ENCODE assay signal across 21 mouse cellular contexts in the genomic region with DNA sequence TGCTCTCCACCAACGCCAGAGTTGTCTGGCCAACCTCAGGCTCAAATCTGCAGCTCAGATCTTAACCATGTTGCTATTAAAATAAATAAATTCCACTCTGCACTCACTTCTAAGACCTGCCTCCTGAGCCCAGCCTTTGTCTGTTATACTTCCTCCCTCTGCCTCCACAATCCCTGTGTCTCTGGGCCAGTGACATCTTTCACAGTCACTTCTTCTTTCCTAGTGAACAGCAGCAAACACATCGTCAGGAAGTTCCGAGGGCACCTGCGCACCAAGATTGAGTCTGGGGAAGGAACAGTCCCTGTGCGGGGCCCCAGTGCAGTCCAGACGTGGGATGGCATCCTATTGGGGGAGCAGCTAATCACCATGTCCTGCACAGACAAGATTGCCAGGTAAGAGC.
"Had no signal": no experiment of that assay in that cellular context is flagged by ENCODE, and none has a peak within 500 bp of the region (broad histone marks: within the 10 kb centered on the region; RNA-seq: fewer than 3 reads in every experiment).

No protein-coding gene starts in this region.

- DNase-seq: lung, adult 2 months; lung, postnatal 14 days; lung, postnatal 36 days; midbrain, embryonic 14.5 days; retina, postnatal 1 day; right cerebral cortex, adult 18-20 months; right cerebral cortex, postnatal 25 days; right cerebral cortex, postnatal 4 days; spleen, adult 18-20 months; thymus, adult 18-20 months; thymus, postnatal 14 days; thymus, postnatal 36 days had no signal

- H3K9me3 ChIP-seq: lung, embryonic 15.5 days; midbrain, embryonic 10.5 days; midbrain, embryonic 12.5 days; neural tube, embryonic 13.5 days; neural tube, embryonic 15.5 days had no signal

- H3K27ac ChIP-seq: lung, embryonic 15.5 days; macrophage; midbrain, embryonic 10.5 days; midbrain, embryonic 12.5 days; neural tube, embryonic 13.5 days; neural tube, embryonic 15.5 days had no signal

- ATAC-seq: lung, postnatal 0 days; midbrain, embryonic 16.5 days had no signal

- H3K4me3 ChIP-seq: lung, embryonic 15.5 days; midbrain, embryonic 10.5 days; midbrain, embryonic 12.5 days; myocyte; neural tube, embryonic 13.5 days; neural tube, embryonic 15.5 days had no signal

- H3K4me1 ChIP-seq: lung, embryonic 15.5 days; midbrain, embryonic 10.5 days; midbrain, embryonic 12.5 days; neural tube, embryonic 13.5 days; neural tube, embryonic 15.5 days had no signal

- H3K27me3 ChIP-seq: lung, embryonic 15.5 days; midbrain, embryonic 12.5 days; neural tube, embryonic 13.5 days; neural tube, embryonic 15.5 days had no signal

- H3K36me3 ChIP-seq: lung, embryonic 15.5 days; midbrain, embryonic 10.5 days; midbrain, embryonic 12.5 days; neural tube, embryonic 13.5 days; neural tube, embryonic 15.5 days had no signal

- H3K4me2 ChIP-seq: lung, embryonic 15.5 days; midbrain, embryonic 12.5 days; neural tube, embryonic 13.5 days; neural tube, embryonic 15.5 days had no signal

- H3K9ac ChIP-seq: lung, embryonic 15.5 days; midbrain, embryonic 12.5 days; neural tube, embryonic 13.5 days; neural tube, embryonic 15.5 days had no signal
